Mouse (Mus musculus) left cerebral cortex, postnatal 14 days (tissue): Measurements from ENCODE around the gene Calcrl. TPM values are rescaled to one million over a fixed set of nuclear protein-coding genes. Genes with fewer than 3 reads are reported as not detected.

Experiments used
- DNase-seq, 2 experiments: peaks; one replicate each; pipeline ENCODE4 v3.0.0; 2021 to 2022; ENCODE audit warnings: low spot score in 2 of 2, mixed read lengths in 1 of 2
- intact Hi-C: fragments of 180-260 bp; cut with DNase I; formaldehyde crosslinking; loops from one replicate; pipeline ENCODE4 v1.15.1; 2025
- total RNA-seq, 2 experiments: library from RNA; stranded (reverse); gene quantifications; 2 replicates each; pipeline ENCODE4 v1.2.3; 2021

Calcrl gene
- total RNA-seq, 2 experiments from 2014 or later = 7.9 to 9.1 TPM

DNA sequence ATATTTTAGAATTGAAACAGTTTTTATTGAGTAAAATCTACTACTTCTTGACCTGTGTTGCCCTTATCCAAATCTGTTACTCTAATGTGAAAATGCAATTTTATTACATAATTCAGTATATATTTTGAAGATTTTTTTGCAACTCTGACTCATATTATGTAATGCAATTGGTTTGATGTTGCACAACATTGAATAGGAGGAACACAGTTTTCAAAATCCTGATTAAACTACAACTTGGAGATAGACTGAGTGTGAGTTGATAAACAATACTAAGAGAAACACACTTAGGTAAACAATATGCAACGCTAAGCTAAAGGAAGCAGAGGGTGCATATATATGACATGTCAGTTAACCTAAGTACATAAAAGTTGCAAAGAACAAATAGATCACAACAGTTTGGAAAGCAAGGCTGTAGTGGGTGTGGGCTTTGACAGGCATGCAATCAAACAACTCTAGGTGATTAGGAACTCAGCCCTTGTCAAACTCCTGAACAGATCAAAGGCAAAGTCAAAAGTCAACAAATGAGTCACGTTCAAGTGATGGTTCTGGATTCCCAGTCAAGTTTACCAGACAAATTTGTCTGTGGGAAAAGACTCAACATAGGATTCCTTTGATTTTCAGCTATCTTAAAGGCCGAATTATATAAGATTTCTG lies 66.4 kb downstream of the Calcrl start:
- intact Hi-C loops = no loop called here

GRCm38 (mm10) chr2:84355281-84355680 lies 69.9 kb downstream of the Calcrl start:
- intact Hi-C loops = no loop called here
- no peak for DNase-seq

More for the DNA sequence above, 66.4 kb downstream of the Calcrl start:
- DNase-seq = no peak

GRCm38 (mm10) chr2:84347376-84347775 lies 77.8 kb downstream of the Calcrl start:
- no peak for DNase-seq
- intact Hi-C loops = no loop called here

- intact Hi-C loops = no loop called here
- no peak for DNase-seq
These were observed 81.5 kb downstream of the Calcrl start for GRCm38 (mm10) chr2:84343756-84344155.

DNA sequence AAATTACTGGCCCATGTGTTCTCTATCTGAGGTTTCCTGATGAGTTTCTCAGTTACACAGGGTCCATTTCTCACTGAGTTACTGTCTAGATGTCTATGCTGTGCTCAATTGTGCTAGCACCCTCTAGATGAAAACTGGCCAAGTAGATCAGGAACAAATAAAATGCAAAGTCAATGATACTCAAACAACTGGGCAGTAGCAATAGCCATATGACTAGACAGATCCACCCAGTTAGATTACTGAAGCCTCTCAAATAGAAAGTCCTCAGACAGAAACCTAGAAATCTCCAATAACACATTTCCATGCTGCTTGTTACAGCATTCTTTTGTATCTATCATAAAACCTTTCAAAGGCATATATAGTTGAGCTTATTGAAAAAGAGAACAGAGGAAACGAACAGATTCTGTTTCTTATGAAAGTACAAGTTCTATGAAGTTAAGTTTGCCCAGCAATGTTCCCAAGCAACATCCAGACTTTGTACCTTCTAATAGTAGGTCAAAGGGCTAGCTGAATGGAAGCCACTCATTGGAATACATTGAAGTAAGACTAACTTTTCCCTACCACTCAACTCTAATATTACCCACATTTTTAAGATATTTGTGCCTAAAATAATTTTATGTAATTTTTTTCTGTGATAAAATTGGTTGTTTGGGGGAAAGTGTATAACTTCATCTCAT lies 87.3 kb downstream of the Calcrl start:
- no peak for DNase-seq
- intact Hi-C loops = no loop called here

DNA sequence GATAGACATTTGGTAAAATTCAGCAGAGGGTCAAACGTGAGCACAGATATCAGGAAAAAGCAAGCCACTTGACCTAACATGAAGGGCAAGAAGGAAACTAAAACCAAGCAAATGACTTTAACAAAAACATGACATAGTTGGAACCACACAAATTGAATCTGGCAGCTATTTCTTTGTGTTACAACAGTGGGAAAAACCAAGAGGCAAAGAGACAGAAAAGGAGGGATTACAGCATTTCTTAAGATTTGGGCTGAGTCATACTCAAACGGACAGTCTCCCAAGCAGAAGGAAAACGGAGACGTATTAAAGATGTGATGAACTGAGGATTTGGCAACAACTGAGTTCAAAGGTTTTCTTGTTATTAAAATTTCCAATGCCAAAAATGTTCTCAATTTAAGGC lies 88.9 kb downstream of the Calcrl start:
- intact Hi-C loops = no loop called here
- no peak for DNase-seq

DNA sequence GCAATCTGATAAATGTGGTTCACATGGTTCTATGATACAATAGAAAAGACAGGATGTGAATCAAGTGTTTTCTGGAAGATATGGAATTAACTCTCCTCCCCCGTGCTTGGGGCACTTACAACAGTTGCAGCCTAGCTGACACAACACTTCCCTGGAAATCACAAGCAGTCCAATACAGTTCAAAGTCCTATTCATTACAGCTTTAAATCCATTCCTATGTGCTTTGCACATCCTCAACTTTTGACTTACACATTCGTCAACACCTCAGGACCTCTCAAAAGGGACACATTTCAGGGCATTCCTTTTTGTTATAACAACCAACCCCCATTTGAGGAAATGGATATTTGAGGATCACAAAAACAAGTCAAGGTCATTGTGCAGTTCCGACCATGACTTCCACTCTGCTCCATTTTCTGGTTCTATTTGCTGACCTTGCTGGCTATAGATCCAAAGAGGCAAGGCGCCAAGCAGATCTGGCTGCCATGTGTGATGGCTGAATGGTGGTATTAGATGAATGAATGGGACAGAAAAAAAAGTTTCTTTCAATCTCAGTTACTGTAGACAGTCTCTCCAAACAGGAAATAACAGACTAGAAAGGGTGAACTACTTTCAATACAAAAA lies 108.9 kb downstream of the Calcrl start:
- no peak for DNase-seq
- intact Hi-C loops = no loop called here

GRCm38 (mm10) chr2:84296517-84296916 lies 128.7 kb downstream of the Calcrl start:
- no peak for DNase-seq
- intact Hi-C loops = no loop called here

- intact Hi-C loops = no loop called here
- no peak for DNase-seq
These were observed 130.1 kb downstream of the Calcrl start for GRCm38 (mm10) chr2:84295068-84295467.

GRCm38 (mm10) chr2:84294611-84295010 lies 130.6 kb downstream of the Calcrl start:
- DNase-seq = peak in 1 of 2 experiments; percentile 6
- intact Hi-C loops = no loop called here

- intact Hi-C loops = no loop called here
- DNase-seq = no peak
These were observed 132.7 kb downstream of the Calcrl start for GRCm38 (mm10) chr2:84292351-84293000.

DNA sequence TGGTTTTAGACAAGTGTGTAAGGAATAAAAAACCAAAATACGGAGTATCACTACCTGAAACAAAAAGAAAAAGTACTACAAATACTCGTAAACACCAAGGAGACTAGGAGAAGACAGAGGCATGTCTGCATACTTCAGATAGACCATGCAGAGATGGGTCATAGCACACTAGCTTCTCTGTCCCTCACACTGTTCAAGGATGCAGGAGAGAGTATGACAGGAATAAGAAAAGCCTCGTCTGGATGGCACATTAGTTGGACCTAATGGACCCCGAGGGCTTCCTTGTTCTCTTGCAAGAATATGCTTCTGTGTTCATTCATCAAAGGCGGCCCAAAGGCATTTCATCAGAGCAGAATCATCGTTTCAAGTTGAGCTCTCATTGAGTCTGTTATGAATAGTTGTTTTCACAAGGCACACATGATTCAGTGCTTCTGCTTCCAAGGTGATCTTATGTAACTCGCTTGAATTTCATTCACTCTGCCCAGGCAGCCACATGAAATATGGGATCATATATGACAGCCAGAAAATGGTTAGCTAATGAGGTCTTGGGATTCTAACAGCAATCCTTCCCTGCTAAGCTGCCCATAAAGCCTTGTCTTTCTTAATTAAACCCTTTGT lies 136.2 kb downstream of the Calcrl start:
- peak; percentile 7 to 30 for DNase-seq
- intact Hi-C loops = no loop called here

Other genes starting within 250 kb of the Calcrl start
- 1 to 10 TPM; 6.5 to 7.2 TPM for gene Tfpi, start 51.4 kb upstream of the Calcrl start, total RNA-seq
- 10 to 100 TPM; 65.6 to 76.0 TPM for gene Ctnnd1, start 225.4 kb upstream of the Calcrl start, total RNA-seq
- gene Btbd18, start 233.7 kb upstream of the Calcrl start, total RNA-seq = not detected
- gene Selenoh, start 245.4 kb upstream of the Calcrl start, total RNA-seq = 10 to 100 TPM; 47.2 to 54.1 TPM